Mouse (Mus musculus) heart, postnatal 14 days (tissue): ENCODE results near the gene Zfp316. TPM values are rescaled to one million over a fixed set of nuclear protein-coding genes. Genes with fewer than 3 reads are reported as not detected.

Experiments used
- DNase-seq, 2 experiments: peaks; one replicate each; pipeline ENCODE4 v3.0.0; 2021 to 2022
- intact Hi-C: fragments of 180-260 bp; cut with DNase I; formaldehyde crosslinking; loops from one replicate; pipeline ENCODE4 v1.15.1; 2025
- total RNA-seq, 2 experiments: library from RNA; stranded (reverse); gene quantifications; 2 replicates each; pipeline ENCODE4 v1.2.3; 2021

Gene Zfp316
- total RNA-seq, 2 experiments from 2014 or later: 4.0 to 5.5 TPM

DNA sequence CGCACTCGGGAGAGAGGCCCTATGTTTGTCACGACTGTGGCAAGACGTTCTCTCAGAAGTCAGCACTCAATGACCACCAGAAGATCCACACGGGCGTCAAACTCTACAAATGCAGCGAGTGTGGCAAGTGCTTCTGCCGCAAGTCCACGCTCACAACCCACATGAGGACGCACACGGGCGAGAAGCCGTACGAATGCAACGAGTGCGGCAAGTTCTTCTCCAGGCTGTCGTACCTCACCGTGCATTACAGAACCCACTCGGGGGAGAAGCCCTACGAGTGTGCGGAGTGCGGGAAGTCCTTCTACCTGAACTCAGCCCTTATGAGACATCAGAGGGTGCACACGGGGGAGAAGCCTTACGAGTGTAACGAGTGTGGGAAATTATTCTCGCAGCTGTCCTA, 24.9 kb downstream of the Zfp316 start:
- DNase-seq: no peak
- intact Hi-C loops: loop anchor here (5.0 kb wide), 1 partner anchor 67 kb away; no protein-coding TSS in a partner anchor

DNA sequence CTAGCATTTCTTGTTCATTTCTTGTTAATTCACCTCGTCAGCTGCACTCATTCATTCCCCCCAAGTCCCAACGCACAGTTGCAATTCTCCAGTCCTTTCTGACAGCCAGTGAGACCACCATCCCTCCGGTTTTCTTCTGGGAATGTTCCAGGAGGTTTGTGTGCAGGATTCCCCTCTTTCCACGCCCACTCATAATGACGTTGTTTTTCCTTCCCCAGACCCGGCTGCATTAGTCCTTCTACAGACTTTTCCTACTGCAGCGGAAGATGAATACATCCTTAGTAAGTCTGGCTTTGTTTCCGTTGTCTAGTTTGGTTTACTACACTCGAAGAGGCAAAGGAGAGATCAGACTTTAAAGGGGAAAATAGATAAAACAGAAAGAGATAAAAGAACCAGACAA, 33.8 kb downstream of the Zfp316 start:
- intact Hi-C loops: no loop called here
- no peak for DNase-seq

DNA sequence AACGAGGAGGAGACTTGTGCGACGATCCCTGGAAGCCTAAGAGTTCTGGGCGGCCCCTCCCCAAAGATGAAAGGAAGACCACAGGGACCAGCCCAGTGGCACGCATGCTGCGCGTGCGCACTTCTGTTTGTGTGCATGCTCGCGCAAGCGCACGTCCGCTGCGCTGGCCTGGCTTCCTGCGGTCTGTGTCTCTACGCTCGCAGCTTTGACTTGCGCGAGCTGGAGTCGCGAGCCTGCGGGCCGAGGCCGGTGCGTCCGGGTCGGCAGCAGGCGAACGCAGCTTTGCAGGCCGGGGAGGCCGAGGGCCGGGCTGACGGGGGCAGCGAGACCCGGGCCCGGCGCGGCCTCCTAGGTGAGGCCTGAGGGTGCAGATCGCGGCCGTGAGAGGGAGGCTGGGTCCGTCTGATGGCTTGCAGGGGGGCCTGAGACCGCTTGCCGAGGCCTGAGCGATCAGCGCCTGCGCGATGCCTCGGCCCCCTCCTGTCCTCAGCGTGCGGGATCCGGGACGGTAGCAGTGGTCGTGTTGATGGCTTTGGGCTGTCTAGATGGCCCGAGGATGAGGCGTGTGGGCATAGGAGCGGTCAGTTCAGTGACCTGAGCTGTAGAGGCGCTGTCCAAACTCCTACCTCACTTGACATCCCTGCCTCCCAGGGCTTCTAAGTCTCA, 34.7 kb downstream of the Zfp316 start, which contains the start of gene Zfp12:
TSS of gene Zfp12 (plus strand) at position 136 of the 666 bp plus-strand sequence.
- intact Hi-C loops: loop anchor here (1.0 to 2.0 kb wide), 2 partner anchors 34 to 54 kb away; partner anchors contain the start of genes Rbak and Spdye4b

DNA sequence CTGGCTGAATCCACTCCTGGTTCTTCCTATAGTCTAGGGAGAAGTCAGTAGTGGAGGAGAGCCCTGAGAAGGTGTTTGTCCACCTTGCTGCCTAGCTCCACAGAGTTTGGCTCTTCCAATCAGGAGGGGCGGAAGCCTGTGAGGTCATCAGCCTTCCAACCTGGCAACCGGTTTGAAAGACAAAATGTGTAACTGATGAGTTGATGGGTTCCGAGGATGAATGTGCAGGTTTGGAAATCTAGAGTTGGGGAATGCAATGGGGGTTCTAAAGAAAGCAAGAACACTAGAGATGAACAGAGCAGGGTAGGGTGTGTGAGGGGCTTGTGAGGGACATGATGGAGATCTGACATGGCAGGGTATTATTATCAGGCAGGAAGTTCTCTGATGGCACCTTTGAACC, 43.0 kb downstream of the Zfp316 start, which contains the start of gene Spdye4a:
TSS of gene Spdye4a (minus strand) at position 101 of the 400 bp plus-strand sequence.
- no peak for DNase-seq
- intact Hi-C loops: no loop called here

More for the DNA sequence above, 34.7 kb downstream of the Zfp316 start, which contains the start of gene Zfp12:
- peak; percentile 93 to 95 for DNase-seq

DNA sequence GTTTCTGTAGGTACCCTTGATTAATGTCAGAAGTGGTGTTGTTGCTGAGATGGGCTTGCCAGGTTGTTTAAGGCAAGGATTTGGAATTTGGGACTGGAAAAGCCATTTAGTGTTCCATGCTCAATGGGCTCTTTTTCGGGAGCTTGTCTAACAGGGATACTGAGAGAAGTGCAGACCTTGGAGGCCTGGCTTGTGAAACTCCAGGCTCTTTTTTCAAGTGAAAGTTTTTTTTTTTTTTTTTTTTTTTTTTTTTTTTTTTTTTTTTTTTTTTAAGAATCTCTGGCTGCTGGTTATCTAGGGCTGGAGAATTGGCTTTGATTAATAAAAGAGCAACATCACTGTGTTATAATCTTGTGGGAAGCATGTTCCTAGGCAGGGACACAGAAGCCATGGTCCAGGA, 47.5 kb downstream of the Zfp316 start:
- intact Hi-C loops: no loop called here

DNA sequence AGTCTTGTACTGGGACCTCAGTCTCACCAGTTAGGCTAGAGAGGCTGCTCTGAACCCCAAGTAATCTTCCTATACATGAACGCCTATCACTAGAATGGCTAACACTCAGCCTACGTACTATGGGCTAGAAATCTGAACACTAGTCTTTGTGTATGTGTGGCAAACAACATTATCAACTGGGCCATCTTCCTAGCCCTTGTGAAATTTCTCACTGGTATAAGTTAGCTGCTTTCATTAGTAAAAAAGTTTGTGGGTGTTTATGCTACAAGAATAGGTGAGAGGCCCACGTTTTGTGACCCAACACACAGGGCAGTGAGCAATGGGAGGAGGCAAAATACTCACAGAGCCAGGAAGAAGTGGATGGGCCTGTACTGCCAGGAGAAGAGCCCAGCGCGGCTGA, 48.8 kb downstream of the Zfp316 start:
- DNase-seq: no peak
- intact Hi-C loops: no loop called here

More for the DNA sequence above, 47.5 kb downstream of the Zfp316 start:
- DNase-seq: no peak

DNA sequence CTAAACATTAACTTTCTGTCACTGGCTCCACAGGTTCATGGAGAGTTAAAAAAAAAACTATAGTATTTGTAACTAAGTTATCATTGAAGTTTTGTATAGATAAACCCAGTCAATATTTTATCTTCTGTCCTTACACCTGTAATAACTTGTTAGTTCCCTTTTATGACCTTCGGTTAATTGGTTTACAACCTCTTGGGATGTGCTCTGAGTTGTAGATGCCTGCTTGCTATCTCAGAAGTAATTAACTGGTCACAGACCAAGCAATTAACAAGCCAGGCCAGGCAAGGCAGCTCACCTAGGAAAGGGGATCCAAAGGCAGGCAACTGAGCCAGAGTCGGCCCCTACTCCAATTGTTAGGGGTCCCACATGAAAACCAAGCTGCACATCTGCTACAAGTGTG, 56.0 kb downstream of the Zfp316 start:
- DNase-seq: no peak
- intact Hi-C loops: no loop called here

DNA sequence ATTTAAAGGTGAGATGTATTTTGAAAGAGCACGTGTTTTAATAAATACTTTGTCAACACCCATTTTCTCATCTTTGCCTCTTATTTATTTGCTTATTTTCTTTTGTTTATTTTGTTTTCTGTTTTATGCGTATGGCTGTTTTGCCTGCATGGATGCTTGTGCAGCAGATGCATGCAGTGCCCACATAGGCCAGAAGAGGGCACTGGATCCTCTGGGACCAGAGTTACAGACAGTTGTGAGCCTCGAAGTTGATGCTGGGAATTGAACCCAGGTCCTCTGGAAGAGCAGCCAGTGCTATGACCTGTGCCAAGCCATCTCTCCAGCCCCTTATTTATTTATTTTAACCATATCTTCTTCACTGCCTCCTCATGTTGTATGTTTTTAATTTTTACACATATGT, 64.8 kb downstream of the Zfp316 start:
- DNase-seq: no peak
- intact Hi-C loops: no loop called here

Other genes starting within 250 kb of the Zfp316 start
- gene Rnf216, start 157.0 kb downstream of the Zfp316 start, total RNA-seq: 10 to 100 TPM; 25.7 to 29.4 TPM
- not detected for gene Olfr718-ps1, start 122.4 kb downstream of the Zfp316 start, total RNA-seq
- gene Rbak, start 89.2 kb downstream of the Zfp316 start, total RNA-seq: 1 to 10 TPM; 5.9 to 6.8 TPM
- not detected for gene Spdye4b, start 89.0 kb downstream of the Zfp316 start, total RNA-seq
- gene Spdye4a, start 43.1 kb downstream of the Zfp316 start, total RNA-seq: not detected
- gene Zfp12, start 34.9 kb downstream of the Zfp316 start, total RNA-seq: 10 to 100 TPM; 11.3 to 11.8 TPM
- under 1 TPM; 0.32 to 0.38 TPM for gene Zfp853, start 23.6 kb upstream of the Zfp316 start, total RNA-seq
- gene E130309D02Rik, start 45.3 kb upstream of the Zfp316 start, total RNA-seq: 10 to 100 TPM; 15.2 to 16.6 TPM
- 10 to 100 TPM; 31.6 to 33.0 TPM for gene Zdhhc4, start 59.2 kb upstream of the Zfp316 start, total RNA-seq
- gene Grid2ip, start 87.3 kb upstream of the Zfp316 start, total RNA-seq: under 1 TPM in 1 of 2 experiments, not detected in 1; 0.12 TPM
- gene Kdelr2, start 133.8 kb upstream of the Zfp316 start, total RNA-seq: 10 to 100 TPM; 61.5 to 62.7 TPM
- gene Daglb, start 194.6 kb upstream of the Zfp316 start, total RNA-seq: 1 to 10 TPM; 7.7 to 7.9 TPM